Mouse (Mus musculus) ES-CJ7 (cell line): Measurements from ENCODE around the gene Parvb.
A peak's percentile ranks its signal among the peaks of the same experiment; 100 is the strongest.
"Not testable (repeated sequence)": the region's sequence is repeated elsewhere in the genome, so short reads cannot be mapped to it uniquely, and the experiment has no call there.

Experiments
- DNase-seq: peaks from one replicate; pipeline ENCODE4 v3.0.0; 2011; ENCODE audit warnings: low read depth, low spot score

Parvb gene

DNA sequence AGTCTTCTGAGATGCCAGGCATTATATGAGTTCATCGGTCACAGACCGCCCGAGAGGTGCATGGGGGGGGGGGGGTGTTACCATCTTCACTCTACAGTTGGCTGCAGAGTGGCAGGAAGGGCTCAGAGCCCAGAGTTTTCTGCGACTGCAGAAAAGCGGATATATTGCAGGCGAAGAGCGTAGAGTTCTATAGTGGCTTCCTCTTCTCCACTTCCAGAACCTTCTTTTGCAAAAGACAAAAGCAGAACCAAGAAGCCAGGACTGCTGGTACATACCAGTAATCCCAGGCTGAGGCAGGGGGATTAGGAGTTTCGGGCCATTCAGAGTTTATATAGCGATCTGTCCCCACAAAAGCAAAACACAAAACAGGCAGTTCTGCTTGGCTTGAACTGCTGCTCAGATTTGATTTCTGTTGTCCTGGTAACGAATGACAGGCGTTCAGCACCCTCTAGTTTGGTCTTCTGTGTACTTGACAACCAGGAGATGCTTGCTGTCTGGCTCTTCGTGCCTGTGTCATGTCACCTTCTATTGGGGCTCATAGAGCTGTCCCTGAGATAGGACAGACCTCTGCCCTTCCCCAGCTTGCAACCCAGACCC, 24.5 kb downstream of the Parvb start:
- DNase-seq: no peak

DNA sequence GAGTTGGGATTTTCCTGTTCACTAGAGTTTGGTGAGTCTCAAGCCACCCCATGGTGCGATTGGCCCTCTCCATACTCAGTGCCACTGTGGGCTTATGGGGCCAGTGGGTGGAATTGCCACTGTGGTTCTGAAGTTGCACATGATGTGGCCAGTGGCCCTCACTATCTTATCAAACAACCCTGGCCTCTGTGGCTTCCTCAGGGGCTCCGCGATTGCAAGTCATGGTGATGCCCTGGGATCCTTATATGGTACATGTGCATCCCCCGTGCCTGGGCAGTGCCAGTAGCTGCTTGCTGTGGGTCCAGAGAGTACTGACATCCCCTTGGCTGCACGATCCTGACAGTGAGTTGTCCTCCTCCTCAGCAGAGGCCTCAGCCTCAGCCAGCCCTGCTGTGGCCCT, 25.0 kb downstream of the Parvb start:
- no peak for DNase-seq

DNA sequence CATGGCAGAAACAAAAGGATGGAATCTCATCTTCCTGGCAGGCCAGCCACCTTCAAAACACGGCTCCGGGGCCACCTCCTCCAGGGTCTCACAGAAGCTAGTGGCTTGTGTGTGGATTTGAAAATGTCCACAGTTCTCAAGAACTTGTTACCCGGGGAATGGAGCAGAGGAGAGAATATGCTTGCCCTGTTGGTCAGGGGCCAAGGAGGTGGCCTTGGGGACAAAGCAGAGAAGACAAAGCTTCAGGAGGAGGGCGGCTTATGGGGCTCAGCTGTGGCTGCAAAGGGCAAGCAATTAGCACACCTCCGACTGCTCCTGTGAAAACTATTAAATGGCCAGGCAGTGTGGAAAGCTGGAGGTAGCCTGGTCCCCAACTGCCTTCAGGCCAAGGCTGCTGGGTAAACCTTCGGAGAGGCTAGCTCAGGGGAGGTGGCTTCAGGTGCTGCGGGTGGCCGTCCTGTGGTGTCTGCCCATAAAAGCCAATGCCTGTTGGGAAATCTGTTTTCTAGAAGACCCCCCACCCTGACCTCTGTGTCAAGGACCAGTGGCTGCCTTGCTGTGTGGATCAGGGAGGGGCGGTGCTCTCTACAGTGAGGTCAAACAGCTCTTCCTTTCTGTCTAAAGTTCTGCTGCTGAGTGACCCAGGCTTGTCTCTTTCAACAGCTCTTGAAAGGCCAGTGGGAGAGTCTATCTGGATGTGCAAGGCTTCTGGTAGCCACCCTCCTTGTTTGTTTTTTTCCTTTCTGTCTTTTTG, 26.9 kb downstream of the Parvb start:
- DNase-seq: no peak

DNA sequence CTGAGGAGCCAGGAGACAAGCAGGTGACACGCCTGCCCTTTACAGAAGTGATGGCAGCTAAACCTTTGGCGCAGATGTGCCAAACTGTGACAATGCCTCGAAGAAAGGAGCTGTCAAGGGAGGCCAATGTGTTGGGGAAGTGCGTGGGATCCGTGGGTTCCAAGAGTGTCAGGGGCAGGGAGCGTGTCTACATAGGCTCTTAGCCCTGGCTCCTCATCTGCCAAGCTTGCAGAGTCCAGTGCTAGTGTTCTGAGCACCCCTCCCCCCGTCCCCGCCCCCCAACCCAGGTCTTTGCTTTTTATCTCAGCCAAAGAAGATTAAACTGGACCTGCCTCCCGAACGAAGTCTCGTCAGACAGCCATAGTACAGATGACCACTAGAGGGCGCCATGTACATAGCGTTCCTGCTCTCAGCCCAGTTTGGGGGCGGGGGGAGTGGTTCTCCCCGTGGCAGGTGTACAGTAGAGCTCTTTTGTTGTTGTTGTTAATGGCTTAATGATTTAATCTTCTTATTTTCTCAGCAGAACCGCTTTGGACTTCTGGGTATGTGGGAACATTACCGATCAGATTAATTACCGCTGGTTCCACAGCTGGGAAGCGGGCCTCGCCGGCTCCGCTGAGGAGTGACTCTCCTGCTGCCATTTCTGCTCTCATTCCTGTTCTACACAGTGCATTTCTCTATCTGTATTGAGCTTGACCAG, 28.4 kb downstream of the Parvb start:
- peak; percentile 84 for DNase-seq

DNA sequence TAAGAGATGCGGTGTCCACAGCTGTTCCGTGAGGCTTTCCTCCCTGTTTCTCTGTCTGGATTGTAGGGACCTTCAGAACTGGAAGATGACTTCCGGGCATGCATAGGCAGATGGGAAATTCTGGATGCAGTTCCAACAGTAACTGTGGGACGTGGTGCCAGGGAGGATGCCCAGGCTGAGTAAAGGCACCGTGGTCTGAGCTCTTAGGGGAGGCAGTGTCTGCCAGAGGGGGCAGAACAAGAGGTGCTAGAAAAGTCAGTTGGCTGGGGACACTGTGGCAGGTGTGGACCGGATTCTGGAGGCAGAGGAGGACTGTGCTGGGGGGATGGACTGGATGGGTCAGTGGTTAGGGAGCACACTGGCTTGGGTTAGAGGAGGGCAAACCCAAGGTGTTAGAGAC, 30.8 kb downstream of the Parvb start:
- DNase-seq: no peak

DNA sequence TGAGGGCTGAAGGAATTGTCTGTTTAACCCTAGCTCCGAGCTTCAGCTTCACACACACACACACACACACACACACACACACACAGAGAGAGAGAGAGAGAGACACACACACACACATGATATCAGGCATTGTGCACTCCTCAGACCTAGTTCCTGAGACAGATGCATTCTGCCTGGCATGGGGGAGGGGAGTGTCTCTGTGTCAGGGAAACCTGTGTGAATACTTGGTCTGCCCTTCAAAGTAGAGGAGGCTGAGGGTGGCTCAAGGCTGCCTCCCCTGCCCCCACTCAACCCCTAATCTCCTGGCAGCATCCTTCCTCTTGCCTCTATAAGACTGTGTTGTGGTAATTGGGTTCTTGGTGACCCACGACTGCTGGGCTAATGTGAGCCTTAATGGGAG, 31.7 kb downstream of the Parvb start:
- DNase-seq: peak; percentile 38

DNA sequence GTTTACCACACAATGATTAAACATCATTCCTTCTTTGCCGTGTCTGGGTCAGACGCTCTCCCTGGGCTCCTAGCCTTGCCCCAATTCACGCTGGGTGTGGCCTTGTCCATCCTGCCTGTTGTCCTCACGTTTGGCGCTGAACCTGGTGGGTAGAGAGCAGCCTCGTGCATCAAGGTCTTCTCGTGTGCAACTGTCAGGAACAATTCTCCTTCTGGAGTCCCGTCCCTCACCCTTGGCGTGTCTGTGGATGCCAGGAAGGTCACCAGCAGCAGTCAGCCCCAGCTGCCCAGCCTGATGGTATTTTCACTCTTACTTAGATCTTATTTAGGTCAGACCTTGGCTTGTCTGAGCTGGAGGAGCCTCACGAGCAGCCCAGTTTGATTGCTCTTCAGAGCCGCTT, 33.3 kb downstream of the Parvb start:
- DNase-seq: no peak

DNA sequence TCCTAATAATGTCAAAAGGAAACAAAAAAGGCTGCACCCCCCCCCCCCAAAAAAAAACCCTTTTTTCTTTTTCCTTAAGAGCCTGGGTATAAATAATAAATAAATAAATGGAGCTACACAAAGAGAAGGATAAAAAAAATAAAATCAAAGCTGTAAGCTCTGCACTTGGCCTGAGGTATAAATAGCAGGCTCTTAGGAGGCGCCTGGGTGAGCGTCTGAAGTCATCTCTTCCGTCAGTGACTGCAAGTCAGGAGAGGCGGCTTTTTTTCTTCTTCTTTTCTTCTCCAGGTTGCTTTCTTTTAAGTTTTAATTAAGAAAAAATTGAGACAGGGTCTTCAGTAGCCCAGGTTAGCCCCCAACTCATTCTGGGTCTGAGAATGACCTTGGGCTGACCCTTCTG, 34.4 kb downstream of the Parvb start:
- DNase-seq: no peak

DNA sequence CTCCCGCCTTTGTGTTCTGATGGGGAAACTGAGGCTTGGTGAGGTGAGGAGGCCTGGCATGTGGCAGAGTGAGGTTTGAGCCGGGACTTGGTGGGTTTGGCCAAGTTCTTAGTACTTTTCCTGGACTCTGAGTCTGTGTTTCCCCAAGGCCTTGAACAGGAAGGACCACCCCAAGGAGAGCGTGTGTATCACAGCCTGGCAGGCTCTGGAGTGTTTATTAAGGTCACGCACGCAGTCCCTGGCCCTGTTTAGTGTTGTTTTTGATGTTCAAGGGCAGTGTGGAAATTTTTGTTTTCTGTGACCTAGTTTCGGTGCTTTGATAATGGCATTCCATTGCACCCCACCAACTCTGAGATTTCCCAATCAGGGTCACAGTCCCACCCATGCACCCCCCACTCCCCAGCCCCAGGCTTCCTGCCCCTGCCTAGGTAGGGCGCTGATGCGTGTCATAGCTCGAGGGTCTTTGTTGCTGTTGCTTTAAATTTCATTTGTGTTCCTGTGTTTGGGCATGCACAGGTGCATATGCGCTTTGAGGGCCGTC, 35.9 kb downstream of the Parvb start:
- no peak for DNase-seq

DNA sequence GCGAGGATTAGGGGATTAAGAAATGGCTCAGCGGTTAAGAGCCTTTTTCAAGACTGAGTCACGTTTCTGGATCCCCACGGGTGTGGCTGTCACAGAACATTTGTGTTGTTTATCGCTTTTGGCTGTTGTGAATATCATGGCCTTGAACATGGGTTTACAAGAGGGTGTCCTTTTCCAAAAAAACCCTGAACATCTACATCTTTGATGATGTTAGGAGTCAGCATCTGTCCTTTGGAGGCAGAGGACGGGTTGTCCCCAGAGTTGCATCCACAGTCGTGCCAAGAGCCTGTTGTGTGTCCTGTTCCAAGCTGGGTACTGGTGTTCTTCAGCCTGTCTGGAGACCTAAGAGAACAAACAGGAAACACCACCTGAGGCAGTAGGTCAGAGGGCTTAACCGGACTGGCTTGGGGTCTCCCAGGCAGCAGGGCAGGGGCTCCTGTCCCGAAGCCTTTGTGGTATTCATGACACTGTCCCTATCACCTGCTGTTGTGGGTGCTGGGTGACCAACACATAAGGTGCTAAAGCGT, 37.3 kb downstream of the Parvb start:
- DNase-seq: no peak

DNA sequence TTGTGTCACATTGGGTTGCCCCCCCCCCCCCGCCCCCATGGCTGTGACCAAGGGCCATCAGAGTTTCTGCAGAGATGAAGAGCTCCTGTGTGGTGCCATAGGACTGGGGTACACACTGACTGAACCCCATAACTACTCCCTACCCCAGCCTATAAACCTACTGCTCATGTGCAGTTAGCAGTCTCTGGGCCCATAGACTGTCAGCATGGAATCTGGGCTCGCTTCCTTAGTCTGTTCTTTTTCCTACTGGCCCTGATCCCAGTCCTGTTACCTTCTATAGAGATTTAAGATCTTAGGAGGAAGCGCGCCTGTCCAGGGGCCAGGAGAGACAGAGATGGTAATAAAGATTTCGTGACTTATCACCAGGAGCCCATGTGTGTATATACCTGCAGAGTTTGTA, 38.2 kb downstream of the Parvb start:
- DNase-seq: no peak

DNA sequence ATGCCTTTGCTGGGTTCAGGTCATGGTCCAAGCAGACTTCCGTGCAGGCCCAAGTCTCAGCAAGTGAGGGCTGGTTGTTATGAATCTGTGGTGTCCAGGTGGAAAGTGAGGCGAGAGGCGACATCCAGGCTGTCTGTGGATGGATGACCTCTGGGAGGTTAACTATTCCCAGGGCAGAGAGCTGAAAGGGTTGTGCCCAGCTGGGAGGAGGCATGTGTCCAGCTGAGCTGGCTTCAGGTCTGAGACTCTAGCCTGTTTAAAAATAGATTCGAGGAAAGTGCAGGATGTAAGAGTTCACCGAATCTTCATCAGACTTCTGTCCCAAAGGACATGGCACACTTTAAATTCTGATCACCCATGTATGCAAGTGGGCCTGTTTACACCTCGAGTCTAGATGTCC, 38.6 kb downstream of the Parvb start:
- no peak for DNase-seq

DNA sequence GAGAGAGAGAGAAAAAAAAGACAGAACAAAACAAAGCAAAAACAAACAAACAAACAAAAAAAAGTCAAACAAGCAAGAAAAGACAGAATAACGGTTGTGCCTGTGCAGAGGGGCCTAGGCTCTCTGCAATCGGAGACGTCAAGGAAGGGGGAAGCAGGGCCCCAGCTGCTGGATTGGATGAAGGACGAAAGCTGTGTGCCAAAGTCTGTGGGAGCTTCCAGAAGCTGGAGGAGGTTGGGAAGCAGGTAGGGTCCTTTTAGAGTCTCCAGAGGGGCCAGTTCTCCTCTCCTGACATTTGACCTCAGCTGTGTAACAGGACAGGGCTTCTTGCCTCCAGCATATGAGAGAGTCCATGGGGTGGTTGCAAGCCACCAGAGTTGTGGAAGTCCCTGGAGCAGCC, 44.2 kb downstream of the Parvb start:
- DNase-seq: no peak

DNA sequence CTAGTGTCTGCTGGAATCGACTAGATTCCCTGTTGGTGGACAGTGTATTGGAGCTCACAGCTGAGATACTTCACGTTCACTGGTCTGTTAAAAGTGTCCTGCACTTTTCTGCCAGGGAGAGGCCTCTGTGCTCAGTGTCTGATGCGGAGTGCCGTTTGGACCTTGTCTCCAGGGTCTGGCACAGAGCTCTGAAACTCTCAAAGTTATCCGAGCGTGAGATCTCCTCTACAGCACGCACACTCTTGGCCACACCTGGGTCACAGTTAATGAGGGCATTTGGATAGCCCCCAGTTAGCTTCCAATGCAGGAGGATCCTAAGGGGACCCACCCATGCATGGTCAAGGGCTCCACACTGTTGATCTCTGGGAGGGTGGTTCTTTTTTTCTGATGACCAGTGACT, 46.2 kb downstream of the Parvb start:
- no peak for DNase-seq

DNA sequence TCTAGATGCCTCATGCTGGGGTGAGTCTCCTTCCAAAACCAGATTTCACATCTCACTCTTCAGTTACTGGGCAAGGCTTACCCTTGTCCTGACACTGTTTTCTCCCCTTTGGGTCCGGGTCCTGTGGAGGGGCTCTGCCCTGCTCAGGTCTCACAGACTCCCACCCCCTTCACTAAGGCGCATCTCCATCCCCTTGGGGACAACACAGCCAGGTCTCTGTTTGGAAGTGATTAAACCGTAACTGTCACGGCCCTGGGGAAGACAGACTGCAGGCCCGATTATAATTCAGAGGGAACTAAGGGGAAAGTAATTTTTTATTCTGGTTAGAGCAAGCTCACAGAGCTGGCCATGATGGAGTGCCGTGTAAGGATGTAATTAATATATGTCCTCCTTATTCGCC, 46.8 kb downstream of the Parvb start:
- DNase-seq: no peak

DNA sequence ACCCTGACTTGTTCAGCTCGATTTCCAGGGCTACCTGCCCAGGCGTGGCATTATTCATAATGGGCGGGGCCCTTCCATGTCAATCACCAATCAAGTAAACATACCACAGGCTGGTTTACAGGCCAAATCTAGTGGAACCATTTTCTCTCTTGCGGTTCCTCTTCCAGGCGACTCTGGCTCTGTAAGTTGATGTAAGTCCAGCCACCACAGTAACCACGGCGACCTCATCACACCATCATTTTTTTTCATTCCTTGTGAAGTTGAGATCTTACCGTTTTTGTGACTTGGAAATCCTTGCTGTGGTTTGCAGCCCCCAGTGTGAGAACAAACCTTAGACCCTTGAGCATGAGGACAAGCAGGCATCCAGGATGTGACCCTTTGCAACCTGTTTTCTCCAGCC, 48.5 kb downstream of the Parvb start:
- no peak for DNase-seq

DNA sequence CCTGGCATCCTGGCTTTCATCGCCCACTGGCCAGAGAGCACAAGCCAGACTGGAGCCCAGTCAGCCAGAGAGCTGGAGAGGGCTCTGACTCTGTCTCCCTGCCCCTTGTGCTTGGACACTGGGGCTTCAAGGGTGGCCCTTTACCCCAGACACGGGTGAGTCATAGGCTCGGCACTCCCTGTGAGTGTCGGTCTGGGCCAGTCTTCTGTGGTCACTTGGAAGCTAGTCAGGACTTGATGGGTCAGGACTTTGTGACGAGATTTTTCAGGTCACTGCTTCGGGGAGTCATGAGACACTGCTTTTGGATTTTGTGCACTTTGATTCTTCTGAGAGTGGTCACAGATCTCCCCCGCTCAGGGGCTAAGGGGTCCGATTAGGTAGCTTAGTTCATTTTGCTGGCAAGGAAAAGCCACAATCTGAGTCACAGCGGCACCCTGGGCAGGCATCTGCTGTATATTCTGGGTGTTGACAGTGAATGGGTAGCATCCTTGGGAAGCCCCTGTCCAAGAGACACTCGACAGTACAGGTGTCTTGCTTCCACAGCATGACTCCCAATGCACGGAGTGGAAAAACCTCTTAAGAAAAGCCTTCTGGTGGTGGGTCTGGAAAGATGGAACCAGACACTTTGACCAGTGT, 49.0 kb downstream of the Parvb start:
- DNase-seq: no peak

DNA sequence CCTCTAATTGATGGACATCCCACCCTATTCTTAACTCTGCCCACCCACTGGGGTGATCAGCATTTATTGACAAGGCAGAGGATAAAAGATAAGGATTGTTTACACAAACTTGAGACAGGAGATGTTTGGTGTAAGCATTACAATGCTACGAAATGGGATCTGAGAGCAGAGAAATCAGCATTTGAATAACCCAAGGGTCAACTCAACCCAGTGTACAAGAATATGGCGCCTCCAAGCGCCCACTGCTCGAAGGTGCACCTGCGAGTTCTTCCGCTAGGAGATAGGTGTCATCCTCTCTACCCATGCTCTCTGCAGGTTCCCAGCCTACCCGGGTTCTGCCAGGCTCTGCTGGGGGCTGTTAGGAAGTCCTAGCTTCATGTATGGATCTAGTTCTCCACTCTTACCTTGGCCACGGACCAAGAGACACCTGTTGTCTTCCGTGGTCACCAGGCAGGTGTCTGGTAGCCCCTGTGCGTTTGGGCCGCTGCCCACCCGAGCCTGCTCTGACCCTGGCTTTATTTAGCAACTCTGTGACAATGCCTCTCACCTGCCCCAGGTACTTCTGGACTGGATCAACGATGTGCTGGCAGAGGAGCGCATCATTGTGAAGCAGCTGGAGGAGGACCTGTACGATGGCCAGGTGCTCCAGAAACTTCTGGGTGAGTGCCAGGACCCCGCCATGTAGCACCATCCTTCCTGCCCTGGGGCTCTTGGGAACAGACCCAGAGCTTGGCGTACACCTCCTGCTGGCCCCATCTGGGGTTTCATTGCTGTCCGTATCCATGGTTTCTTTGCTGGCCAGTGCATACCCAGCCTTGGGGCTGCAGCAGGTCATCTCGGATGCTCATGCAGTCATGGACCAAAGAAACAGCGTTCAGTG, 50.6 kb downstream of the Parvb start:
- DNase-seq: peak; percentile 84

DNA sequence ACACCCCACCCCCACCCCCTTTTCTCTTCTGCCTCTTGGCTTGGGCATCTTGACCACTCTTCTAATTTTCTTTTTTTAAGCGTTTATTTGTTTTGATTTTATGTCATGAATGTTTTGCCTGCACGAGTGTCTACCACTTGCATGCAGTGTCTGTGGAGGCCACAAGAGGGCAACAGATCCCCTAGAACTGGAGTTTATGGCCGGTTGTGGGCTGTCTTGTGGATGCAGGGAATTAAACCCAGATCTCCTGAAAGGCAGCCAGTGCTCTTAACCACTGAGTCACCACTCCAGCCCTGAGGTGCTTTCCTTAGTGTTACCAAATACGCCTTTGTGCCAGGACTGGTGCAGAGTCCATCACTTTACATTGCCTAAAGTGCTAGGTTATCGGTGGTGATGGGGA, 52.2 kb downstream of the Parvb start:
- peak; percentile 60 for DNase-seq

DNA sequence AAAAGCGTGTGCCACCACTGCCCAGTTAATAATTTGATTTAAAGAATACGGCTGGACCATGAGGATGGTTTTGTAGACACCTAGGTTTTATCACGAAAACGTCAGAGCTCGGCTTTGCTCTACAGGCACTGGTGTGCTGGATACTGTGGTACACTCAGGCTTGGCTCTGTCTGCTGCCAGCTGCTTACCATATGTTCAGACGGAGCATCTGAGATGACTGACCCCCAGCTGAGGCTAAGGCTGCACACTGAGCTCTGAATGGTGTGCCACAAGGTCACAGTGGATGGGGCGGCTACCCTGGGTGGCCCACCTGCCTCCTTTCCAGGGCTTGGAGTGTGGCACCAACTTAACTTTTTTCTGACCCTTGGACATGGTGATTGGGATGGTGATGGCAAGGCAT, 53.6 kb downstream of the Parvb start:
- no peak for DNase-seq

DNA sequence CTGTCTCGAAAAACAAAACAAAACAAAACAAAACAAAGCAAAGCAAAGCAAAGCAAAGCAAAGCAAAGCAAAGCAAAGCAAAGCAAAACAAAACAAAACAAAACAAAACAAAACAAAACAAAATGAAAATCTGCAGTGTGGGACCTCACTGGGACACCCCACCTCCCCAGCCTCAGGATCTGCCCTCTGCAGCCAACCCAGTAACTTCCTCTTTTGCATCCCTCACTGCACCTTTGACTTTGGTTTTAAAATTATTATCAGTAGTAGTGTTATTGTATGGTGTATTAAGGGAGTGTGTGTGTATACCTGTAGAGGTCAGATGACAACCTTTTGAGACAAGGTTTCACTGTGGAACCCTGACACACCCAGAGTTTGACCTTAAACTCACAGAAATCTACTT, 57.1 kb downstream of the Parvb start:
- not testable (repeated sequence) for DNase-seq
